Mouse (Mus musculus): ENCODE data around the gene Zfp335. TPM values are rescaled to one million over a fixed set of nuclear protein-coding genes. Genes with fewer than 3 reads are reported as not detected.

Gene Zfp335
- total RNA-seq, 2 experiments from 2014 or later, result 27.2 to 28.0 TPM

GRCm38 (mm10) chr2:164906071-164906470 lies 5.5 kb downstream of the Zfp335 start:
- H3K27ac ChIP-seq, result no peak overlapping the region
- no peak overlapping the region for H3K4me3 ChIP-seq
- intact Hi-C loops (cut with DNase I), result no loop called here
- no peak for DNase-seq (ENCODE audit: extremely low spot score in 1 of 2, low spot score in 2 of 2)
- peak; percentile 45 for TF ChIP-seq CTCF (IDR thresholded peaks at IDR 0.05)

DNA sequence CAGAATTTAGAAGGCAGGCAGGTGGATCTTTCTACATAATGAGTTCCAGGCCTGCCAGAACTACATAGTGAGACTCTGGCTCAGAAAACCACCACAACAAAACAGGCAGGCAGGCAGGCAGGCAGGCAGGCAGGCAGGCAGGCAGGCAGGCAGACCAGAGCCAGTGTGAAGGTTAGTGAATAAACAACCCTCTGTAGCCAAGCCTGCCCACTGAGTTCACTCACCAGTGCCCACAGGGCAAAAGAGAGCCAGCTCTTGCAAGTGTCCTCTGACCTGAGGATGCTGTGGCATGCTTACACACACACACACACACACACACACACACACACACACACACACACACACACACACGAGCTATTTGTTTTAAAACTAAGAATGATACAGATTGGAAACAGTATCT lies 8.1 kb downstream of the Zfp335 start:
- no peak for DNase-seq (ENCODE audit: extremely low spot score in 1 of 2, low spot score in 2 of 2)
- Histone ChIP-seq H3K4me3 (no peak overlapping the region), H3K27ac (no peak overlapping the region)
- no peak for TF ChIP-seq CTCF (IDR thresholded peaks at IDR 0.05)
- intact Hi-C loops (cut with DNase I), result no loop called here

GRCm38 (mm10) chr2:164901380-164901779 lies 10.2 kb downstream of the Zfp335 start:
- DNase-seq (ENCODE audit: extremely low spot score in 1 of 2, low spot score in 2 of 2), result no peak
- Histone ChIP-seq H3K4me3 (no peak overlapping the region), H3K27ac (no peak overlapping the region)
- TF ChIP-seq CTCF (IDR thresholded peaks at IDR 0.05), result no peak
- intact Hi-C loops (cut with DNase I), result no loop called here

DNA sequence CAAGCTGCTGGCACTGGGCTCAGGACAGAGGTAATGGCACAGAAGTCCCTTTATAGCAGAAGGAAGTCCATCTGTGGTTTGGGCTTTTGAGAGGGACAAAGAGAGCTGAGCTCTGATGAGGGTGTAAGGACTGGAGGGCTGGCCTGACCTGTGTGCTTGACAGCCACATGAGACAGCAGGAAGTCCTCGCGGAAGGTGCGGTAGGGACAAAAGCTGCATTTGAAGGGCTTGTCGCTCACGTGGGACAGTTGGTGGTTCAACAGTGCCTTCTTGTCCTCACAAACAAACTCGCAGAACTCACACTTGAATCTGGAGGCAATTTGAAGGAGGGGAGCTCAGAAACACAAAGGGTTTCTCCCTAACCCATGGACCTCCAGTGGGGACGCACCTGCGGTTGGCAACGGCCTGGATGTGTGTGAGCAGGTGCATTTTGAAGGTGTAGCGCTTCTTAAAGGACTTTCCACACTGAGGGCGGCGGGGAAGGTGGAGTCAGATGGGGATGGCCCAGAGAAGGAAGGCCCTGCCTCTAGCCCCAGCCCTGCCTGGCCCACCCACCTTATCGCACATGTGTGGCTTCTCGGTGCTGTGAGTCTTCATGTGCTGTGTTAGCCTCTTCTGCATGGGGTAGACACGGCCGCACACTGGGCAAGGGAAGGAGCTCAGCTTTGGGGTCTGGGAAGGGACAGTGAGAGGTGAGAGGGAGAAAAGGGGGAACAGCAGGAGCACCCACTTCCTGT lies 11.7 kb downstream of the Zfp335 start:
- DNase-seq (ENCODE audit: extremely low spot score in 1 of 2, low spot score in 2 of 2), result no peak
- no peak for TF ChIP-seq CTCF (IDR thresholded peaks at IDR 0.05)
- intact Hi-C loops (cut with DNase I), result no loop called here
- H3K4me3 ChIP-seq, result no peak overlapping the region
- no peak overlapping the region for H3K27ac ChIP-seq

DNA sequence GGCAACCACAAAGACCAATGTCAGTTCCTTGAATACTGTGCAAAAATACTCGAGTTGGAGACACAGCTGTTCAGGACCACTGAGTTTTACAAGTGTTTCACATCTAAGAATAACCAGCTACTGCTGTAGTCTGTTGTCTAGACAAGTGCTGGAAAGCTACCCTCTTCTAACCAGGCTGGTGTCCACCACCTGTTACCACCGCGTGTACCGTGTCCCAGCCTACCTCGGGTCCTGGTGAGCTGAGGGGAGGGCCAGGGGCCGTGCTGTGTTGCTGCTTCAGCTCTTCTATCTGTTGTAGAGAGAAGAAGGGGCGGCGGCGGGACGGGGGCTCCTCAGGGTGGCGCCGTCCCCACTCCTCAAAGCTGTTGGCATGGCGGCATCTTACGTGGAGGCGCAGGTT lies 12.5 kb downstream of the Zfp335 start:
- intact Hi-C loops (cut with DNase I), result no loop called here
- no peak for DNase-seq (ENCODE audit: extremely low spot score in 1 of 2, low spot score in 2 of 2)
- no peak overlapping the region for H3K27ac ChIP-seq
- H3K4me3 ChIP-seq, result no peak overlapping the region
- TF ChIP-seq CTCF (IDR thresholded peaks at IDR 0.05), result no peak

DNA sequence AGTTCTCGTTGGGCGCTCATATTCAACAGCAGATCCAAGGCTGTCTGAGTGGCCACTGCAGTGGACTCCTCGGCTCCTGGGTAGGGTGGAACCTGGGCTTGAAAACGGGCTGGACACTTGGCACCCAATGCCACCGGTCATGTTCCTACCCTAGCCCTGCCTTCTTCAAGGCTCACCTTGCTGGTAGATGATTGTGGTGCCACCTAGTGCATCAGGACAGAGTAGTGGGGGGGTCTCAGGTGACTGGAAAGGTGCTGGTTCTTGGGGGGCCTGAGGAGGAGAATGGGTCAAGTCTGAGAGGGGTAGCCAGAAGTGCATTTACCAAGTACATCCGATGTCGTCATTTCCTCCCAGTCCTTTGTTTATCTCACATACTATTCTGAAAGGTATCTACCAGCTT lies 13.5 kb downstream of the Zfp335 start:
- no peak overlapping the region for H3K27ac ChIP-seq
- no peak overlapping the region for H3K4me3 ChIP-seq
- intact Hi-C loops (cut with DNase I), result no loop called here
- DNase-seq (ENCODE audit: extremely low spot score in 1 of 2, low spot score in 2 of 2), result no peak
- TF ChIP-seq CTCF (IDR thresholded peaks at IDR 0.05), result no peak; the same call in 1 of the 2 replicates

- TF ChIP-seq CTCF (IDR thresholded peaks at IDR 0.05), result no peak
- Histone ChIP-seq H3K4me3 (no peak overlapping the region), H3K27ac (no peak overlapping the region)
- no peak for DNase-seq (ENCODE audit: extremely low spot score in 1 of 2, low spot score in 2 of 2)
- intact Hi-C loops (cut with DNase I), result no loop called here
These were observed 15.7 kb downstream of the Zfp335 start for GRCm38 (mm10) chr2:164895885-164896284.

DNA sequence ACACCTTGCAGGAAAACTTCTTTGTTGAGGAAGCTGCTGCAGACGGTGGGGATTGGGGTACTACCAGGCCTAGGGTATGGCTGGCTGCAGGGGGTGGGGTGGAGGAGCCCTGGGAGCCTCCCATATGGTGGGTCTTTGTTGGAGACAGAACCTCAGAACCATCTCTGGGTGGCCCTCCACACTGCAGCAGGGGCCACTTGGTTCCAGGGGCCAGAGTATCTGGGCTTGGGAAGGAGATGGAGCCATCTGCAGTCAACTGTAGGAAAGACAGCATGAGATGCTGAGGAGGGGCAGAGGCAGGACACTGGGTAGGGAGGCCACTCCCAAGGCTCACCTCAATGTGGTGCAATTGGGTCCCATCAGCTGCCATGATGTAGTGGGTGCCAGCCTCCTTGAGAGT lies 16.9 kb downstream of the Zfp335 start:
- intact Hi-C loops (cut with DNase I), result no loop called here
- no peak overlapping the region for H3K4me3 ChIP-seq
- DNase-seq (ENCODE audit: extremely low spot score in 1 of 2, low spot score in 2 of 2), result no peak
- H3K27ac ChIP-seq, result no peak overlapping the region
- TF ChIP-seq CTCF (IDR thresholded peaks at IDR 0.05), result no peak; the same call in none of the 2 replicates

DNA sequence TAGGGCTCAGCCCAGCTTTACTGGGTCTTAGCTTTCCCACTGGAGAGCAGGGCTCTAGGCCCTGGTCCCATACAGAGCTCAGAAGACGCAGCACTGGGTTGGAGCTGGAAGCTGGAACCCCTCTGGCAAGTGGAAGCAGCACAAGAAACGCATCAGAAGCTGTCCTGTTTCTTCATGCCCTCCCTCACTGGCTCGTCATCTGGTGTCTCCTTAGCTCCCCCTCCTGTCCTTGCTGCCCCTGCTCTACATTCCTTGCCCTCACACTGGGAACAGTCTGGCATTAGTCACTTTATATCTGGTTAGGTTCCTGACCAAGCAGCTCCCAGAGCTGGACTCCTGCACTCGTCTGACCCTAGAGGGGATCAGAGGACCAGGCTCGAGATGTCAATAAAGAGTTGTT lies 17.5 kb downstream of the Zfp335 start:
- intact Hi-C loops (cut with DNase I), result no loop called here
- no peak for DNase-seq (ENCODE audit: extremely low spot score in 1 of 2, low spot score in 2 of 2)
- H3K4me3 ChIP-seq, result no peak overlapping the region
- TF ChIP-seq CTCF (IDR thresholded peaks at IDR 0.05), result no peak
- H3K27ac ChIP-seq, result no peak overlapping the region

GRCm38 (mm10) chr2:164892696-164893216 lies 18.8 kb downstream of the Zfp335 start:
- H3K27ac ChIP-seq, result no peak overlapping the region; the same call in 1 of the 2 replicates
- no peak for DNase-seq (ENCODE audit: extremely low spot score in 1 of 2, low spot score in 2 of 2)

DNA sequence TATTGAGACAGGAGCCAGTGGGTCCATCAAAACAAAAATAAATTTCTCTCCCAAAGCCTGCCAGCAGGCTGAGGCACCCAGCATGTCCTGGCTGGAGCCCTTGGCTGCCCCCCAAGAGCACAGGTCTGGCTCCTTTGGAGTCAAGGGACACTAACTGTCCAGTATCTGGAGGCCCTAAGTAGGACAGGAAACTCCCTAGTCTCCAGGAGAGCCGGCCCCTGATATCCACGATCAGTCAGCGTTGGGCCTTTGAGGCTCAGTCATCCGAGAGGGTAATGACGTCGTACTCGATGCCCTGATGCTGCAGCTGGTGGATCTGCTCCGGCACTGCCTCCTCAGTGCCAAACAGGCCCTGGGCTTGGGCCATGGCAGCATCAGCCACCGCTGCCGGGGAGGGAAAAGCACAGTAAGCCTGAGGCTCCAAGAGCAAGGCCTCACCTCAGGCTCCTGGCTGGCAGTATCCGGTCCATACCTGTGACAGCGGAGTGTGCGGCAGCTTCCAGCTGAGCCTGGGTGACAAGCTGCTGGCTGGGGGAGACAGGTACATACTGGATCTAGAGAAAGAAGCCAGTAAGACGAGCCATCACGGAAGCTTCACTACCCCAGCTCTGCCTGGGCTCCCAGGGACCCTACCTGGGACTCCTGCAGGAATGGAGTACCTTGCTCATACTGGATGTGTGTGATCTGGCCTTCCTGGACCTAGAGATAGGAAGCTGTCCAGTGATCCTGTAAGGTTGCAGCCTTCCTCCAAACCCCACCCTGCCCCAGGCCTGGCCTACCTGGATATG lies 19.5 kb downstream of the Zfp335 start:
- Histone ChIP-seq H3K27ac (peak overlapping the region; percentile 21; the same call in 1 of the 2 replicates), H3K4me3 (no peak overlapping the region)
- intact Hi-C loops (cut with DNase I), result no loop called here
- no peak for DNase-seq (ENCODE audit: extremely low spot score in 1 of 2, low spot score in 2 of 2)
- TF ChIP-seq CTCF (IDR thresholded peaks at IDR 0.05), result no peak

More at GRCm38 (mm10) chr2:164892696-164893216, 18.8 kb downstream of the Zfp335 start:
- H3K4me3 ChIP-seq, result no peak overlapping the region
- intact Hi-C loops (cut with DNase I), result no loop called here
- no peak for TF ChIP-seq CTCF (IDR thresholded peaks at IDR 0.05)

All from left cerebral cortex, adult 2 months (tissue).